Mouse (Mus musculus) B cell, adult 62 days (primary cell): Measurements from ENCODE around the gene Rflna. TPM values are rescaled to one million over a fixed set of nuclear protein-coding genes. Genes with fewer than 3 reads are reported as not detected.

ENCODE experiments used
- total RNA-seq: library from RNA; stranded (reverse); gene quantifications from 4 replicates; pipeline ENCODE4 v1.2.4, GENCODE M21; 2023

Gene Rflna
- total RNA-seq = not detected in 4 replicates

GRCm38 (mm10) chr5:125002969-125003872, at the start of gene Rflna:
Rflna (plus strand) TSS chr5:125003221.

Other genes starting within 250 kb of the Rflna start
- 1.3 to 3.4 TPM (median 2.0 TPM) in 4 replicates for gene Ccdc92, start 140.8 kb upstream of the Rflna start, total RNA-seq
- 19.9 to 25.9 TPM (median 22.9 TPM) in 4 replicates for gene Zfp664, start 140.5 kb upstream of the Rflna start, total RNA-seq
- 147 to 173 TPM (median 151 TPM) in 4 replicates for gene Ncor2, start 176.0 kb downstream of the Rflna start, total RNA-seq